Mouse (Mus musculus) midbrain, embryonic 13.5 days (tissue): ENCODE results near the gene Gm12184. TPM values are rescaled to one million over a fixed set of nuclear protein-coding genes. Genes with fewer than 3 reads are reported as not detected.
"Not testable (repeated sequence)": the region's sequence is repeated elsewhere in the genome, so short reads cannot be mapped to it uniquely, and the experiment has no call there.

Source experiments
- ATAC-seq: fragments of 200-750 bp; cut with Nextera tagmentation; 2 replicates; pipeline ENCODE4 v1.8.0; 2017; ENCODE audit warnings: mild to moderate bottlenecking, moderate TSS enrichment, moderate library complexity
- H3K27ac ChIP-seq: fragments of 300-500 bp; sonication (generic); 2 replicates; pipeline ENCODE4 v1.5.1; 2015; ENCODE audit warnings: inconsistent platforms, mild to moderate bottlenecking, moderate library complexity
- H3K27me3 ChIP-seq: fragments of 300-500 bp; sonication (generic); 2 replicates; pipeline ENCODE4 v1.6.1; 2015; ENCODE audit warnings: mild to moderate bottlenecking, inconsistent platforms
- H3K36me3 ChIP-seq: fragments of 300-500 bp; sonication (generic); 2 replicates; pipeline ENCODE4 v1.6.1; 2015; ENCODE audit warnings: mild to moderate bottlenecking, inconsistent platforms
- H3K4me1 ChIP-seq: fragments of 300-500 bp; sonication (generic); replicated peaks from 2 replicates; pipeline ENCODE4 v1.6.1; 2015; ENCODE audit warnings: inconsistent platforms
- H3K4me2 ChIP-seq: fragments of 300-500 bp; sonication (generic); replicated peaks from 2 replicates; pipeline ENCODE4 v1.6.1; 2015; ENCODE audit warnings: moderate library complexity, mild to moderate bottlenecking, inconsistent platforms
- H3K4me3 ChIP-seq: fragments of 300-500 bp; sonication (generic); replicated peaks from 2 replicates; pipeline ENCODE4 v1.5.1; 2015; ENCODE audit warnings: mild to moderate bottlenecking, inconsistent platforms
- H3K9ac ChIP-seq: fragments of 300-500 bp; sonication (generic); replicated peaks from 2 replicates; pipeline ENCODE4 v1.6.1; 2015; ENCODE audit warnings: mild to moderate bottlenecking, inconsistent platforms
- H3K9me3 ChIP-seq: fragments of 300-500 bp; sonication (generic); 2 replicates; pipeline ENCODE4 v1.6.1; 2016; ENCODE audit warnings: mild to moderate bottlenecking, inconsistent platforms
- WGBS: fragments of 180-500 bp; shearing (Covaris S2); methylation state at CpG from one replicate; pipeline ENCODE4 v1.1.7; 2015; 5-methylcytosine and 5-hydroxymethylcytosine counted together
- polyA plus RNA-seq: library from polyadenylated mRNA; unstranded; fragments of >200 nt; fragmentation: Nextera tagmentation; extraction: Ambion mirVana; gene quantifications from 2 replicates; pipeline ENCODE4 v1.2.1, GENCODE M21; 2015

Gm12184 gene
- polyA plus RNA-seq, 1 experiment from 2014 or later: 3.4 TPM

- Histone ChIP-seq H3K4me1 (peaks cover 24% of the 10 kb centered on the region), H3K4me3 (no peak overlapping the region), H3K4me2 (no peak overlapping the region), H3K27me3 (no peaks in the 10 kb centered on the region), H3K9me3 (no peaks in the 10 kb centered on the region), H3K36me3 (peaks cover 84% of the 10 kb centered on the region), H3K9ac (no peak overlapping the region), H3K27ac (no peak overlapping the region)
- ATAC-seq: no peak
- WGBS: 86% methylated on average over 2 of the region's 2 CpGs
Measured at GRCm38 (mm10) chr11:48804922-48805321, 21.5 kb downstream of the Gm12184 start.

GRCm38 (mm10) chr11:48803988-48804387 lies 22.5 kb downstream of the Gm12184 start:
- peaks cover 30% of the 10 kb centered on the region for H3K4me1 ChIP-seq
- H3K27ac ChIP-seq: no peak overlapping the region
- ATAC-seq: no peak
- H3K4me2 ChIP-seq: no peak overlapping the region
- WGBS: 98% methylated on average over 2 of the region's 2 CpGs
- H3K9me3 ChIP-seq: no peaks in the 10 kb centered on the region
- H3K36me3 ChIP-seq: peaks cover 75% of the 10 kb centered on the region
- no peaks in the 10 kb centered on the region for H3K27me3 ChIP-seq
- H3K9ac ChIP-seq: no peak overlapping the region
- H3K4me3 ChIP-seq: no peak overlapping the region

GRCm38 (mm10) chr11:48801831-48802772 lies 24.4 kb downstream of the Gm12184 start:
- WGBS: 80% methylated on average over 17 of the region's 17 CpGs
- peak overlapping the region; percentile 97 for H3K4me2 ChIP-seq
- ATAC-seq: no peak

GRCm38 (mm10) chr11:48799921-48800701 lies 26.3 kb downstream of the Gm12184 start, which contains the start of gene Rack1:
Rack1 (plus strand) TSS chr11:48800332.
- Histone ChIP-seq H3K9me3 (no peaks in the 10 kb centered on the region), H3K4me3 (peak within 1 kb of the TSS; percentile 94), H3K27ac (peak within 1 kb of the TSS; percentile 96), H3K9ac (peak within 1 kb of the TSS; percentile 94), H3K4me1 (peaks cover 45% of the 10 kb centered on the region), H3K27me3 (no peaks in the 10 kb centered on the region), H3K4me2 (peak within 1 kb of the TSS; percentile 97), H3K36me3 (peaks cover 37% of the 10 kb centered on the region)
- under 1% methylated on average over 47 of the region's 47 CpGs for WGBS
- ATAC-seq: peak; percentile 94

More at GRCm38 (mm10) chr11:48801831-48802772, 24.4 kb downstream of the Gm12184 start:
- Histone ChIP-seq H3K9me3 (no peaks in the 10 kb centered on the region), H3K9ac (peak overlapping the region; percentile 94), H3K4me3 (peak overlapping the region; percentile 94), H3K27me3 (no peaks in the 10 kb centered on the region), H3K36me3 (peaks cover 57% of the 10 kb centered on the region), H3K4me1 (peaks cover 45% of the 10 kb centered on the region), H3K27ac (no peak overlapping the region)

- 11% methylated on average over 18 of the region's 18 CpGs for WGBS
- peak overlapping the region; percentile 94 for H3K9ac ChIP-seq
- ATAC-seq: no peak; the same call in none of the 2 replicates
Measured at GRCm38 (mm10) chr11:48798984-48799920, 27.2 kb downstream of the Gm12184 start.

GRCm38 (mm10) chr11:48798308-48798707 lies 28.1 kb downstream of the Gm12184 start:
- Histone ChIP-seq H3K4me1 (peaks cover 44% of the 10 kb centered on the region), H3K4me2 (peak overlapping the region; percentile 97), H3K4me3 (0 out of 2 replicates have a peak overlapping the region, but pooled peaks have one; percentile 94), H3K9ac (0 out of 2 replicates have a peak overlapping the region, but pooled peaks have one; percentile 34), H3K27ac (no peak overlapping the region), H3K9me3 (no peaks in the 10 kb centered on the region), H3K27me3 (no peaks in the 10 kb centered on the region), H3K36me3 (peaks cover 19% of the 10 kb centered on the region)
- ATAC-seq: no peak
- 73% methylated on average over 7 of the region's 7 CpGs for WGBS

More at GRCm38 (mm10) chr11:48798984-48799920, 27.2 kb downstream of the Gm12184 start:
- H3K36me3 ChIP-seq: peaks cover 28% of the 10 kb centered on the region
- peaks cover 45% of the 10 kb centered on the region for H3K4me1 ChIP-seq
- no peaks in the 10 kb centered on the region for H3K27me3 ChIP-seq
- peak overlapping the region; percentile 97 for H3K4me2 ChIP-seq
- peak overlapping the region; percentile 96 for H3K27ac ChIP-seq
- no peaks in the 10 kb centered on the region for H3K9me3 ChIP-seq
- peak overlapping the region; percentile 94 for H3K4me3 ChIP-seq

GRCm38 (mm10) chr11:48797287-48797686 lies 29.2 kb downstream of the Gm12184 start:
- Histone ChIP-seq H3K9me3 (no peaks in the 10 kb centered on the region), H3K27ac (no peak overlapping the region), H3K4me3 (no peak overlapping the region), H3K36me3 (peaks cover 9% of the 10 kb centered on the region), H3K4me2 (no peak overlapping the region), H3K27me3 (no peaks in the 10 kb centered on the region), H3K9ac (no peak overlapping the region), H3K4me1 (peaks cover 35% of the 10 kb centered on the region)
- ATAC-seq: no peak
- WGBS: 93% methylated on average over 5 of the region's 5 CpGs

GRCm38 (mm10) chr11:48796290-48796689 lies 30.2 kb downstream of the Gm12184 start:
- H3K4me1 ChIP-seq: peaks cover 26% of the 10 kb centered on the region
- no peak overlapping the region for H3K9ac ChIP-seq
- H3K9me3 ChIP-seq: no peaks in the 10 kb centered on the region
- H3K27ac ChIP-seq: no peak overlapping the region
- H3K4me2 ChIP-seq: no peak overlapping the region
- H3K27me3 ChIP-seq: no peaks in the 10 kb centered on the region
- 75% methylated on average over 4 of the region's 4 CpGs for WGBS
- H3K4me3 ChIP-seq: no peak overlapping the region
- ATAC-seq: no peak
- no peaks in the 10 kb centered on the region for H3K36me3 ChIP-seq

- Histone ChIP-seq H3K9ac (no peak overlapping the region), H3K4me1 (peaks cover 21% of the 10 kb centered on the region), H3K9me3 (no peaks in the 10 kb centered on the region), H3K27me3 (no peaks in the 10 kb centered on the region), H3K4me2 (no peak overlapping the region), H3K27ac (no peak overlapping the region), H3K4me3 (no peak overlapping the region), H3K36me3 (no peaks in the 10 kb centered on the region)
- ATAC-seq: no peak
- 88% methylated on average over 7 of the region's 7 CpGs for WGBS
Measured at GRCm38 (mm10) chr11:48795221-48795620, 31.2 kb downstream of the Gm12184 start.

GRCm38 (mm10) chr11:48793184-48793583 lies 33.3 kb downstream of the Gm12184 start:
- no peaks in the 10 kb centered on the region for H3K9me3 ChIP-seq
- WGBS: 99% methylated on average over 3 of the region's 3 CpGs
- H3K4me1 ChIP-seq: peaks cover 8% of the 10 kb centered on the region
- no peak overlapping the region for H3K4me3 ChIP-seq
- no peak overlapping the region for H3K4me2 ChIP-seq
- H3K27ac ChIP-seq: no peak overlapping the region
- H3K27me3 ChIP-seq: no peaks in the 10 kb centered on the region
- no peaks in the 10 kb centered on the region for H3K36me3 ChIP-seq
- no peak for ATAC-seq
- H3K9ac ChIP-seq: no peak overlapping the region

- H3K9ac ChIP-seq, ATAC-seq, H3K4me3 ChIP-seq, H3K4me2 ChIP-seq, H3K4me1 ChIP-seq, H3K27ac ChIP-seq, H3K9me3 ChIP-seq, H3K36me3 ChIP-seq, H3K27me3 ChIP-seq: not testable (repeated sequence)
- 88% methylated on average over 9 of the region's 9 CpGs for WGBS
Measured at GRCm38 (mm10) chr11:48791894-48792293, 34.6 kb downstream of the Gm12184 start.
